Mouse (Mus musculus) hindbrain, embryonic 11.5 days (tissue): Measurements from ENCODE around the gene Sirt6. TPM values are rescaled to one million over a fixed set of nuclear protein-coding genes. Genes with fewer than 3 reads are reported as not detected.

ENCODE experiments used
- ATAC-seq: fragments of 200-750 bp; cut with Nextera tagmentation; 2 replicates; pipeline ENCODE4 v1.8.0; 2017; ENCODE audit warnings: mild to moderate bottlenecking, moderate TSS enrichment, moderate library complexity; ENCODE audit not compliant: low FRiP score
- DNase-seq: peaks from one replicate; pipeline ENCODE4 v3.0.0-alpha.2; 2015; ENCODE audit warnings: low spot score
- H3K27ac ChIP-seq: fragments of 300-500 bp; sonication (generic); 2 replicates; pipeline ENCODE4 v1.5.1; 2014; ENCODE audit warnings: mild to moderate bottlenecking, low read depth, low read length
- H3K27me3 ChIP-seq: fragments of 300-500 bp; sonication (generic); 2 replicates; pipeline ENCODE4 v1.6.1; 2014; ENCODE audit warnings: mild to moderate bottlenecking, low read length, moderate library complexity, mixed read lengths; ENCODE audit not compliant: control insufficient read depth, insufficient read depth
- H3K36me3 ChIP-seq: fragments of 300-500 bp; sonication (generic); 2 replicates; pipeline ENCODE4 v1.6.1; 2014; ENCODE audit warnings: mild to moderate bottlenecking, low read length, moderate library complexity, mixed read lengths; ENCODE audit not compliant: control insufficient read depth, insufficient read depth
- H3K4me1 ChIP-seq: fragments of 300-500 bp; sonication (generic); replicated peaks from 2 replicates; pipeline ENCODE4 v1.6.1; 2014; ENCODE audit warnings: low read length, mixed read lengths; ENCODE audit not compliant: control insufficient read depth, insufficient read depth
- H3K4me2 ChIP-seq: fragments of 300-500 bp; sonication (generic); replicated peaks from 2 replicates; pipeline ENCODE4 v1.6.1; 2014; ENCODE audit warnings: mild to moderate bottlenecking, low read depth, low read length
- H3K4me3 ChIP-seq: fragments of 300-500 bp; sonication (generic); 2 replicates; pipeline ENCODE4 v1.5.1; 2014; ENCODE audit warnings: low read depth, low read length
- H3K9ac ChIP-seq: fragments of 300-500 bp; sonication (generic); 2 replicates; pipeline ENCODE4 v1.6.1; 2014; ENCODE audit warnings: low read depth, low read length
- H3K9me3 ChIP-seq: fragments of 300-500 bp; sonication (generic); 2 replicates; pipeline ENCODE4 v1.6.1; 2016; ENCODE audit warnings: low read length; ENCODE audit not compliant: control insufficient read depth
- WGBS: fragments of 180-500 bp; shearing (Covaris S2); extraction: QIAGEN DNeasy Blood & Tissue Kit; methylation state at CpG from one replicate; pipeline ENCODE4 v1.1.7; 2014; 5-methylcytosine and 5-hydroxymethylcytosine counted together
- polyA plus RNA-seq: library from polyadenylated mRNA; unstranded; fragments of >200 nt; fragmentation: Nextera tagmentation; extraction: Ambion mirVana; gene quantifications from 2 replicates; pipeline ENCODE4 v1.2.1, GENCODE M21; 2014

Sirt6 gene
- polyA plus RNA-seq, 1 experiment from 2014 or later: 42.2 TPM

DNA sequence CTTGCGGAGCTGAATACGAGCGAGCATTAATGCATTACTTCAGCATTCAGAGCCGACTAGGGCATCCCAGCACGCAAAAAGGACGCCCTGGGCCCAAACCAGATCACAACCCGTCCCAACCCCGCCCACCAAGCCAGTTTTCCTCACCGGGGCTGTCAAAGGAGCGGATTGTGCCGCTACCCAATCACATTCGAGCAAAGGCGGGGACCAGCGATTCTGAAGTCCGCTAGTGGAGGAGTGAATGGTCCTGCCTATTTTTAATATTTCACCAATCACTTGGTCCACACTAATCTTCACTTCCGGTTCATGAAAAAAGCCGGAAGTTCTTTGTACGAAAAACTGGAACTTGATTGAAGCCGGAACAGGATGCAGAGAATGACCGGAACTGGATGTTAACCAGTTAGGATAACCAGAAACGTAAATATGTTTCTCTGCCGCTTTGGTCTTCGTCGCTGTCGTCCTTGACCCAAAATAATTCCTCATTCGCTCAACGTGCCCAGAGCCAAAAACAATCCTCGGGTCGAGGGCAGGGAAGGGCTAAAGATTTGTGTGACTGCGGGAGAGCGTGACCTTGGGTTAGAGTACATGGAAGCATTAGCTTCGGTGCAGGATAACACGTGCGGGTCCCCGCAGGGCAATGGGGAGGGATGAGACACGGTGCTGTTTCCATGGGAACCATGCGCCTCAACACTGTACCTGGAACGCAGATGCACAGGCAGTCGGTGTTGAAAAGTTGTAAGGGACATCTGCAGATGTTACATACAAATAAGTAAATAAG lies 21.4 kb downstream of the Sirt6 start, which contains the start of gene BC025920:
Gene BC025920 (plus strand): TSS at position 297 of the 778 bp plus-strand sequence.
- H3K4me2 ChIP-seq: peak within 1 kb of the TSS; percentile 74
- H3K9me3 ChIP-seq: no peaks in the 10 kb centered on the region
- H3K4me1 ChIP-seq: no peaks in the 10 kb centered on the region; the same call in 1 of the 2 replicates
- peak; percentile 92 for DNase-seq
- peaks cover 8% of the 10 kb centered on the region; the same call in 1 of the 2 replicates for H3K27me3 ChIP-seq
- H3K4me3 ChIP-seq: peak within 1 kb of the TSS; percentile 43
- H3K9ac ChIP-seq: peak within 1 kb of the TSS; percentile 55
- under 1% methylated on average over 39 of the region's 39 CpGs for WGBS
- no peaks in the 10 kb centered on the region for H3K36me3 ChIP-seq
- peak; percentile 85 for ATAC-seq
- H3K27ac ChIP-seq: peak within 1 kb of the TSS; percentile 85

DNA sequence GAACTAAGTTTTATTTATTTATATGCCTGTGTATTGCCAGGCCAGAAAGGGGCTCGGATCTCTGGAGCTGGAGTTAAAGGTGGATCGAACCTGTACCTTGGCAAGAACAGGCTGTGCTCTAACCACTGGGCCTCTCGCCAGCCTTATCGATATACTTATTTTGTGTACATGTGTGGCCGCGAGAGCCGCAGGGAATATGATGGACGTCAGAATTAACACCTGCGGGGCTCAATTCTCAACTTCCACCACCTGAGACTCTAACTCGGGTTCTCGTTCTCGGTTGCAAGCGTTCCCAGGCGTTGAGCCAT lies 22.0 kb downstream of the Sirt6 start:
- peak overlapping the region; percentile 50 for H3K4me2 ChIP-seq
- no peak for DNase-seq
- H3K9me3 ChIP-seq: no peaks in the 10 kb centered on the region
- peaks cover 2% of the 10 kb centered on the region; the same call in 1 of the 2 replicates for H3K4me1 ChIP-seq
- H3K36me3 ChIP-seq: no peaks in the 10 kb centered on the region
- peak overlapping the region; percentile 8 for H3K9ac ChIP-seq
- peak; percentile 10 for ATAC-seq
- H3K27me3 ChIP-seq: peaks cover 8% of the 10 kb centered on the region
- peak overlapping the region; percentile 76 for H3K27ac ChIP-seq
- 5% methylated on average over 14 of the region's 14 CpGs for WGBS
- H3K4me3 ChIP-seq: peak overlapping the region; percentile 43

DNA sequence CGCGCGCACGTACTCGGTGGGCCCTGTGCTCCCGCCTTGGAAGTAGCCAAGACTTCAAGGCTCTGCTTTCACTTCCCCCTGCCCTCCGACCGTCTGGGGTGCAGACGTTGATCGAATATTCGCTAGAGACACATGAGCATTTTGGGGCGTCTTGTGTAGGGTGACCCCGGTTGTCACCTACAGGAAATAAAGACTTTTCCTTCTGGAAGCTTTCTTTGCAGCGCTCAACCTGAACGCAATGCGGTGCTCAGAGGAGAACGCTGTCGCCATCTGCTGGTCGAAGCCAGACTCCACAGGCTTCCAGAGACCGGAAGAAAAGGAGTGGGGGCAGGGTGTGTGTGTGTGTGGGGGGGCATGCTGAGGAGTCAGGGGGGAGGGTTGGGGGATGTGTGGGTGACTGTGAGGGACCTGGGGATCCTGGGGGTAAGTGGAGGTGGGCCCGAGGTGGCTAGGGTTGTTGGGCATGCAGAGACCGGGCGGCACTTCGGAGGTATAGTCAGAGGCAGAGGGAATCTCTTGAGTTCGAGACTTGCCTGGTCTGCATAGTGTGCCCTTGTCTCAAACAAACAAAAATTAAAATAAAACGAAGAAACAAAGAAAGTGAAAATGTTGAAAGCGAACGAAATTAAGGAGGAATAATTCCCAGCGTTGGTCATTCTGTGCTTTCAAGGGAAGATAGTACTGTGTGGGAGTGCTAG lies 22.5 kb downstream of the Sirt6 start:
- peak overlapping the region; percentile 50 for H3K4me2 ChIP-seq
- no peak overlapping the region; the same call in 1 of the 2 replicates for H3K9ac ChIP-seq
- peak overlapping the region; percentile 76 for H3K27ac ChIP-seq
- peak; percentile 28; the same call in 1 of the 2 replicates for ATAC-seq
- DNase-seq: peak; percentile 93
- no peaks in the 10 kb centered on the region for H3K36me3 ChIP-seq
- H3K27me3 ChIP-seq: peaks cover 9% of the 10 kb centered on the region
- 21% methylated on average over 29 of the region's 29 CpGs for WGBS
- H3K9me3 ChIP-seq: no peaks in the 10 kb centered on the region
- peak overlapping the region; percentile 43 for H3K4me3 ChIP-seq
- peaks cover 3% of the 10 kb centered on the region; the same call in 1 of the 2 replicates for H3K4me1 ChIP-seq

DNA sequence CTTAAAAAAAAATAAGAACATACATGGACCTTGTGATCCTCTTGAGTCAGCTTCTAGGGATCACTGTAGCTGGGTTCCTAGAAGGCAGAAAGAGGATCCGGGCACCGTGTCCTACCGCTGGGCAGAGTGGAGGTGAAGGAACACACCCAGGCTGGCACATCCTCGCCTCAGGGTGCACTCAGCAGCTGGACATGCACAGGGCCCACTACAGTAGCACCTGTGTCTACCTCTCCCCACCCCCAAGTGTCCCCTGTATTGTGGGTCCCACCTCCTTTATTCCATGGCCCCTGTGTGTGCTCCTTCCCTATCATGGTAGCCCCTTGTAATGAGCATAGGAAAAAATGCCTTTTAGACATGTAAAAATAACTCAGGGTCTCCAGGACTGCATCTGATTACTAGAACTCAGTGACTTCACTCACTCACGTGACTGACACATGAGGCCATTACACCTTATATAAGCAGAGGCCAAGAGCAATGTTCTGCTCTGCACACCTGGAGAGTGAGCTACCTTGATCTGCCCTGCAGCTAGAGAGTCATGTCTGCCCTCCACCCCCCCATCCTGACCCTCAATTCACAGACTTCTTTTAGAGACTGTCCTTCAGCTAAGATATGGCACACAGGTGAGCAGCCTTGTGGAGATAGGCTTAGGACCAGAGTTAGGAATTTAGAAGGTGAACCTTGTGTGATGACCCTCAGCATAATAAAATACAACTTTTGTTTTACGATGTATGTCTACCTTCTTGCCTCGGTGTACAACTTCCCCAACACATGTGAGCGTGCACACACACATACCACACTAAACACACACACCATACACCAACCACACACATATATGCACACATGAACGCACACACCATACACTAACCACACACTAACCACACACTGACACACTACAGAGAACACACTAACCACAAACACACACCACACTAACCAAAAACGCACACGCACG lies 23.3 kb downstream of the Sirt6 start:
- H3K27ac ChIP-seq: no peak overlapping the region
- H3K4me2 ChIP-seq: no peak overlapping the region
- H3K27me3 ChIP-seq: peaks cover 16% of the 10 kb centered on the region
- 81% methylated on average over 12 of the region's 12 CpGs for WGBS
- no peak overlapping the region for H3K9ac ChIP-seq
- peaks cover 3% of the 10 kb centered on the region; the same call in 1 of the 2 replicates for H3K4me1 ChIP-seq
- DNase-seq (no peak), ATAC-seq (no peak)
- H3K9me3 ChIP-seq: no peaks in the 10 kb centered on the region
- H3K4me3 ChIP-seq: no peak overlapping the region
- no peaks in the 10 kb centered on the region for H3K36me3 ChIP-seq

GRCm38 (mm10) chr10:81602741-81603151 lies 24.9 kb downstream of the Sirt6 start:
- DNase-seq (peak; percentile 73), ATAC-seq (no peak)
- Histone ChIP-seq H3K27ac (no peak overlapping the region), H3K4me1 (peaks cover 3% of the 10 kb centered on the region; the same call in 1 of the 2 replicates), H3K9ac (no peak overlapping the region), H3K4me3 (no peak overlapping the region), H3K9me3 (no peaks in the 10 kb centered on the region), H3K4me2 (no peak overlapping the region), H3K27me3 (peaks cover 26% of the 10 kb centered on the region), H3K36me3 (no peaks in the 10 kb centered on the region)
- WGBS: 19% methylated on average over 4 of the region's 4 CpGs

GRCm38 (mm10) chr10:81601396-81601905 lies 26.1 kb downstream of the Sirt6 start:
- Histone ChIP-seq H3K9ac (no peak overlapping the region), H3K4me1 (peaks cover 11% of the 10 kb centered on the region; the same call in 1 of the 2 replicates), H3K27me3 (peaks cover 29% of the 10 kb centered on the region), H3K9me3 (no peaks in the 10 kb centered on the region), H3K36me3 (no peaks in the 10 kb centered on the region), H3K4me2 (no peak overlapping the region), H3K4me3 (no peak overlapping the region), H3K27ac (no peak overlapping the region)
- DNase-seq (no peak), ATAC-seq (0 out of 2 replicates have a peak, but pooled peaks have one; percentile 4)
- WGBS: 22% methylated on average over 7 of the region's 7 CpGs

DNA sequence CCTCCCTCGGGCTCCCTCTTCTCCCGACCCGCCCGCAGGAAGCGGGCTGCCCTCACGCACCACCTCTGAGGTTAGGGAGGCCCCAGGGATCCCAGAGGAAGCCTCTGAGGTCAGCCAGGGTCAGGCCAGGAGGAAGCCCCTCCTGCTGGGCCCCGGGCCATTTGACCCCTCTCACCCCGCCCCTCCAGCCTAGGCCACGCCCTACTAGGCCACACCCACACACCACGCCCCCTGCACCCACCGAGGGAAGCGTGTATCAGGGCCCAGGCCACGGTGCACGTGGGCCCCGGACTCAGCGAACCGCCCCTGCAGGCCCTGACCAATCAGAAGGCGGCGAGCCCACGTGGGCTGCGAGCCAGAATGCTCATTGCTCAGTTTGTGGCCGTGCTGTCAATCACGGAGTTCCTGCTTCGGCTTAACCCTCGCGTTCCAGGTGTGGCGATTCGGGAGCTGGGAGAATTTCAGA lies 26.8 kb downstream of the Sirt6 start, which contains the start of gene Tle6:
Gene Tle6 (minus strand): TSS at position 336 of the 466 bp plus-strand sequence.
- Histone ChIP-seq H3K36me3 (no peaks in the 10 kb centered on the region), H3K4me2 (peak within 1 kb of the TSS; percentile 9; the same call in 1 of the 2 replicates), H3K9ac (no peak within 1 kb of the TSS), H3K27ac (no peak within 1 kb of the TSS), H3K27me3 (peaks cover 34% of the 10 kb centered on the region), H3K4me3 (no peak within 1 kb of the TSS), H3K4me1 (peaks cover 16% of the 10 kb centered on the region), H3K9me3 (no peaks in the 10 kb centered on the region)
- peak; percentile 84 for ATAC-seq
- peak; percentile 99 for DNase-seq
- WGBS: under 1% methylated on average over 28 of the region's 28 CpGs

DNA sequence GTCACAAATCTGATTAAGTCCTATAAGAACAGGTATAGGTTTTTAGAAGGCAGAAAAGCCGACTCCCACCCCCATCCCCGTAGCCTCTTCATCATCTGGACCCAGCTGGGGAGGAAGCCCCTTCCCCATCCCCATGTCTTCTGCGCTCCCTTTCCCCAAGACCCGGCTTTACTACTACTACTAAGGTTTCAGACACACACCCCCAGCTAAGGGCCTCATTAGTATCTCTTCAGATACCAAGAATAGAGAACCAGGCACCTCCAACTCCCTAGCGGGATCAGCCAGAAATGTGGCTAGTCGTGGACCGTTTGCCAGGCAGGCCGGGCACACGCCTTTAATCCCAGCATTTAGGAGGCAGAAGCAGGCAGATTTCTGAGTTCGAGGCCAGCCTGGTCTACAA lies 27.5 kb downstream of the Sirt6 start:
- DNase-seq: no peak

More for the DNA sequence above, 27.5 kb downstream of the Sirt6 start:
- H3K9ac ChIP-seq: no peak overlapping the region
- no peak overlapping the region for H3K4me2 ChIP-seq
- no peaks in the 10 kb centered on the region for H3K36me3 ChIP-seq
- H3K9me3 ChIP-seq: no peaks in the 10 kb centered on the region
- peaks cover 17% of the 10 kb centered on the region for H3K4me1 ChIP-seq
- WGBS: 53% methylated on average over 10 of the region's 10 CpGs
- H3K27ac ChIP-seq: no peak overlapping the region
- no peak overlapping the region for H3K4me3 ChIP-seq
- H3K27me3 ChIP-seq: peaks cover 41% of the 10 kb centered on the region
- no peak for ATAC-seq
